In genomic region chr2:157611735-157612134, GRCm38 (mm10) we compare ENCODE assay signal across 26 mouse cellular contexts. TPM values are rescaled to one million over a fixed set of nuclear protein-coding genes. Genes with fewer than 3 reads are reported as not detected.
DNase-seq lines count a peak whose midpoint lies in the region; ATAC-seq and TF ChIP-seq lines count a peak whose summit lies in the region.
"Had no signal": no experiment of that assay in that cellular context is flagged by ENCODE, and none has a peak within 500 bp of the region (broad histone marks: within the 10 kb centered on the region; RNA-seq: fewer than 3 reads in every experiment).

No protein-coding gene starts in this region.

- no peak overlapping the region for H3K9ac ChIP-seq in forebrain, embryonic 14.5 days (ENCODE audit: low read length)
- no peak overlapping the region for H3K9ac ChIP-seq in hindbrain, postnatal 0 days (replicated peaks; ENCODE audit: low read length)
- no peak overlapping the region for H3K9ac ChIP-seq in midbrain, postnatal 0 days (replicated peaks; ENCODE audit: low read length, poor library complexity, severe bottlenecking)
- H3K9ac ChIP-seq in midbrain, embryonic 16.5 days (ENCODE audit: low read depth, low read length) = no peak overlapping the region
- H3K9ac ChIP-seq: embryonic facial prominence, embryonic 12.5 days; forebrain, embryonic 13.5 days; forebrain, postnatal 0 days; heart, embryonic 13.5 days; hindbrain, embryonic 14.5 days had no signal

- H3K4me2 ChIP-seq in forebrain, embryonic 14.5 days (ENCODE audit: low read length) = no peak overlapping the region
- H3K4me2 ChIP-seq in hindbrain, postnatal 0 days (ENCODE audit: low read depth, low read length) = no peak overlapping the region
- H3K4me2 ChIP-seq in midbrain, postnatal 0 days (ENCODE audit: low read depth, low read length, poor library complexity, severe bottlenecking) = no peak overlapping the region
- H3K4me2 ChIP-seq in midbrain, embryonic 16.5 days (ENCODE audit: low read length) = no peak overlapping the region
- H3K4me2 ChIP-seq: embryonic facial prominence, embryonic 12.5 days; forebrain, embryonic 13.5 days; heart, embryonic 13.5 days; hindbrain, embryonic 14.5 days had no signal

- no peak for ATAC-seq in forebrain, embryonic 14.5 days
- 0 out of 2 replicates have a peak, but pooled peaks have one; percentile 27 for ATAC-seq in hindbrain, postnatal 0 days
- ATAC-seq in midbrain, postnatal 0 days (ENCODE audit: low FRiP score) = no peak
- ATAC-seq in midbrain, embryonic 16.5 days = no peak
- ATAC-seq: CD4-positive, CD25-positive, alpha-beta regulatory T cell, adult 4 months; forebrain, embryonic 13.5 days; forebrain, postnatal 0 days; intestine, postnatal 0 days had no signal

- H3K9me3 ChIP-seq in forebrain, embryonic 10.5 days = no peaks in the 10 kb centered on the region
- H3K9me3 ChIP-seq in forebrain, embryonic 14.5 days (replicated peaks; ENCODE audit: control insufficient read depth, low read length) = no peaks in the 10 kb centered on the region
- H3K9me3 ChIP-seq in hindbrain, postnatal 0 days (ENCODE audit: low read length) = no peaks in the 10 kb centered on the region
- no peaks in the 10 kb centered on the region for H3K9me3 ChIP-seq in hindbrain, embryonic 10.5 days
- no peaks in the 10 kb centered on the region for H3K9me3 ChIP-seq in midbrain, postnatal 0 days (ENCODE audit: low read length)
- H3K9me3 ChIP-seq in midbrain, embryonic 16.5 days (replicated peaks; ENCODE audit: control insufficient read depth, low read length, poor library complexity, severe bottlenecking) = no peaks in the 10 kb centered on the region
- H3K9me3 ChIP-seq: embryonic facial prominence, embryonic 12.5 days; forebrain, embryonic 13.5 days; heart, embryonic 10.5 days; heart, embryonic 13.5 days had no signal

- peaks cover 12% of the 10 kb centered on the region for H3K27me3 ChIP-seq in forebrain, embryonic 10.5 days (ENCODE audit: poor library complexity, severe bottlenecking)
- no peaks in the 10 kb centered on the region for H3K27me3 ChIP-seq in forebrain, embryonic 14.5 days (replicated peaks; ENCODE audit: control insufficient read depth, insufficient read depth, low read length)
- H3K27me3 ChIP-seq in hindbrain, postnatal 0 days (ENCODE audit: insufficient read depth, low read length) = no peaks in the 10 kb centered on the region
- H3K27me3 ChIP-seq in hindbrain, embryonic 10.5 days (ENCODE audit: insufficient read depth, poor library complexity, severe bottlenecking) = peaks cover 5% of the 10 kb centered on the region; the same call in 1 of the 2 replicates
- no peaks in the 10 kb centered on the region for H3K27me3 ChIP-seq in midbrain, postnatal 0 days (ENCODE audit: insufficient read depth, low read length)
- no peaks in the 10 kb centered on the region for H3K27me3 ChIP-seq in midbrain, embryonic 16.5 days (ENCODE audit: control insufficient read depth, insufficient read depth, low read depth, low read length)
- H3K27me3 ChIP-seq: forebrain, embryonic 13.5 days had no signal

- H3K4me3 ChIP-seq in forebrain, embryonic 10.5 days = no peak overlapping the region
- no peak overlapping the region for H3K4me3 ChIP-seq in forebrain, embryonic 14.5 days (ENCODE audit: low read depth, low read length)
- no peak overlapping the region for H3K4me3 ChIP-seq in hindbrain, postnatal 0 days (ENCODE audit: low read length)
- H3K4me3 ChIP-seq in hindbrain, embryonic 10.5 days = no peak overlapping the region
- H3K4me3 ChIP-seq in midbrain, postnatal 0 days (ENCODE audit: low read depth, low read length) = no peak overlapping the region
- H3K4me3 ChIP-seq in midbrain, embryonic 16.5 days (ENCODE audit: low read depth, low read length) = no peak overlapping the region
- H3K4me3 ChIP-seq: embryonic facial prominence, embryonic 12.5 days; erythroblast, embryonic 14.5 days; forebrain, embryonic 13.5 days; gastrocnemius, adult 2 months; heart, adult 2 months; heart, embryonic 10.5 days; heart, embryonic 13.5 days had no signal

- no peak for DNase-seq in forebrain, embryonic 10.5 days (ENCODE audit: extremely low spot score, low spot score)
- no peak for DNase-seq in forebrain, embryonic 14.5 days (ENCODE audit: low spot score)
- peak; percentile 57 for DNase-seq in hindbrain, postnatal 0 days (ENCODE audit: low spot score)
- no peak for DNase-seq in hindbrain, embryonic 10.5 days (ENCODE audit: low spot score)
- DNase-seq in midbrain, postnatal 0 days (ENCODE audit: low spot score) = peak; percentile 44
- DNase-seq: adrenal gland, adult 2 months; adrenal gland, postnatal 14 days; cerebellum, adult 11-12 months; cerebellum, adult 8-10 months; cerebellum, postnatal 14 days; forebrain, postnatal 0 days; gastrocnemius, adult 2 months; gastrocnemius, postnatal 36 days; heart, postnatal 14 days; heart, postnatal 4 days had no signal

- WGBS in forebrain, embryonic 10.5 days = 81% methylated on average over 3 of the region's 3 CpGs
- 92% methylated on average over 3 of the region's 3 CpGs for WGBS in forebrain, embryonic 14.5 days
- 58% methylated on average over 3 of the region's 3 CpGs for WGBS in hindbrain, postnatal 0 days
- 68% methylated on average over 3 of the region's 3 CpGs for WGBS in hindbrain, embryonic 10.5 days
- WGBS in midbrain, postnatal 0 days = 70% methylated on average over 3 of the region's 3 CpGs
- WGBS in midbrain, embryonic 16.5 days = 77% methylated on average over 3 of the region's 3 CpGs

- no peak for TF ChIP-seq CTCF in hindbrain, postnatal 0 days (IDR thresholded peaks at IDR 0.05; ENCODE audit: low read depth)
- TF ChIP-seq CTCF in midbrain, postnatal 0 days (IDR thresholded peaks at IDR 0.05) = no peak

- peak overlapping the region; percentile 4; the same call in 1 of the 2 replicates for H3K27ac ChIP-seq in forebrain, embryonic 10.5 days
- H3K27ac ChIP-seq in forebrain, embryonic 14.5 days (ENCODE audit: low read depth, low read length) = no peak overlapping the region
- H3K27ac ChIP-seq in hindbrain, postnatal 0 days = no peak overlapping the region
- H3K27ac ChIP-seq in hindbrain, embryonic 10.5 days = no peak overlapping the region
- H3K27ac ChIP-seq in midbrain, postnatal 0 days (ENCODE audit: low read depth, low read length) = no peak overlapping the region
- no peak overlapping the region for H3K27ac ChIP-seq in midbrain, embryonic 16.5 days (ENCODE audit: low read length)
- H3K27ac ChIP-seq: embryonic facial prominence, embryonic 12.5 days; forebrain, embryonic 13.5 days; gastrocnemius, adult 2 months; heart, adult 2 months; heart, embryonic 10.5 days; heart, embryonic 13.5 days; hindbrain, embryonic 14.5 days had no signal

- peaks cover 24% of the 10 kb centered on the region for H3K4me1 ChIP-seq in forebrain, embryonic 10.5 days
- H3K4me1 ChIP-seq in forebrain, embryonic 14.5 days (ENCODE audit: control insufficient read depth, insufficient read depth, low read length) = 0 out of 2 replicates have a peak, but pooled peaks cover 5% of the 10 kb centered on the region
- H3K4me1 ChIP-seq in hindbrain, postnatal 0 days (ENCODE audit: insufficient read depth, low read length) = 0 out of 2 replicates have a peak, but pooled peaks cover 3% of the 10 kb centered on the region
- peaks cover 58% of the 10 kb centered on the region for H3K4me1 ChIP-seq in hindbrain, embryonic 10.5 days (replicated peaks)
- peaks cover 7% of the 10 kb centered on the region; the same call in 1 of the 2 replicates for H3K4me1 ChIP-seq in midbrain, postnatal 0 days (ENCODE audit: insufficient read depth, low read length)
- peaks cover 20% of the 10 kb centered on the region for H3K4me1 ChIP-seq in midbrain, embryonic 16.5 days (ENCODE audit: control insufficient read depth, insufficient read depth, low read length)

- no peaks in the 10 kb centered on the region for H3K36me3 ChIP-seq in forebrain, embryonic 10.5 days (replicated peaks)
- no peaks in the 10 kb centered on the region for H3K36me3 ChIP-seq in forebrain, embryonic 14.5 days (ENCODE audit: control insufficient read depth, insufficient read depth, low read length)
- H3K36me3 ChIP-seq in hindbrain, postnatal 0 days (ENCODE audit: insufficient read depth, low read length) = no peaks in the 10 kb centered on the region
- H3K36me3 ChIP-seq in hindbrain, embryonic 10.5 days = no peaks in the 10 kb centered on the region
- no peaks in the 10 kb centered on the region for H3K36me3 ChIP-seq in midbrain, postnatal 0 days (ENCODE audit: insufficient read depth, low read length)
- H3K36me3 ChIP-seq in midbrain, embryonic 16.5 days (ENCODE audit: control insufficient read depth, insufficient read depth, low read length) = no peaks in the 10 kb centered on the region
- H3K36me3 ChIP-seq: embryonic facial prominence, embryonic 12.5 days; heart, embryonic 10.5 days; heart, embryonic 13.5 days had no signal

RNA-seq across cellular contexts. Expression of gene Blcap, which starts 40.7 kb away (rescaled TPM):
- 78.7 and 82.3 TPM in 2 replicates for polyA plus RNA-seq in forebrain, embryonic 10.5 days (2016; fragmentation: Nextera tagmentation; extraction: Ambion mirVana)
- polyA plus RNA-seq in forebrain, embryonic 14.5 days (2014; fragmentation: Nextera tagmentation; extraction: Ambion mirVana) = 240 and 254 TPM in 2 replicates
- 207 and 253 TPM in 2 replicates for total RNA-seq in hindbrain, postnatal 0 days (2014; rRNA removed)
- 263 and 284 TPM in 2 replicates for polyA plus RNA-seq in hindbrain, postnatal 0 days (2015; fragmentation: Nextera tagmentation; extraction: Ambion mirVana)
- polyA plus RNA-seq in hindbrain, embryonic 10.5 days (2016; fragmentation: Nextera tagmentation; extraction: Ambion mirVana) = 78.4 and 100.0 TPM in 2 replicates
- total RNA-seq in midbrain, postnatal 0 days (2014; rRNA removed) = 307 and 309 TPM in 2 replicates
- 394 and 397 TPM in 2 replicates for polyA plus RNA-seq in midbrain, postnatal 0 days (2015; fragmentation: Nextera tagmentation; extraction: Ambion mirVana)
- 357 and 363 TPM in 2 replicates for polyA plus RNA-seq in midbrain, embryonic 16.5 days (2015; fragmentation: Nextera tagmentation; extraction: Ambion mirVana)

RNA-seq across cellular contexts. Expression of gene Nnat, which starts 51.9 kb away (rescaled TPM):
- 1,904 and 2,173 TPM in 2 replicates for polyA plus RNA-seq in forebrain, embryonic 10.5 days (2016; fragmentation: Nextera tagmentation; extraction: Ambion mirVana)
- polyA plus RNA-seq in forebrain, embryonic 14.5 days (2014; fragmentation: Nextera tagmentation; extraction: Ambion mirVana) = 6,589 and 7,102 TPM in 2 replicates
- total RNA-seq in hindbrain, postnatal 0 days (2014; rRNA removed) = 8,203 and 10,251 TPM in 2 replicates
- polyA plus RNA-seq in hindbrain, postnatal 0 days (2015; fragmentation: Nextera tagmentation; extraction: Ambion mirVana) = 5,188 and 5,840 TPM in 2 replicates
- polyA plus RNA-seq in hindbrain, embryonic 10.5 days (2016; fragmentation: Nextera tagmentation; extraction: Ambion mirVana) = 1,503 and 2,739 TPM in 2 replicates
- total RNA-seq in midbrain, postnatal 0 days (2014; rRNA removed) = 7,900 and 8,478 TPM in 2 replicates
- polyA plus RNA-seq in midbrain, postnatal 0 days (2015; fragmentation: Nextera tagmentation; extraction: Ambion mirVana) = 8,374 and 8,478 TPM in 2 replicates
- 9,243 and 10,143 TPM in 2 replicates for polyA plus RNA-seq in midbrain, embryonic 16.5 days (2015; fragmentation: Nextera tagmentation; extraction: Ambion mirVana)
- total RNA-seq: granulocyte monocyte progenitor cell, adult 5-6 weeks had no signal

Comparison
In these comparisons a context has a peak if more than half of its experiments do, and no peak if none do; other contexts are left out.
1. DNase-seq: peak in hindbrain, postnatal 0 days (single experiment) and midbrain, postnatal 0 days (single experiment); none in forebrain, embryonic 10.5 days (single experiment), forebrain, embryonic 14.5 days (single experiment) and hindbrain, embryonic 10.5 days (single experiment).